Mouse (Mus musculus) liver (tissue): ENCODE data around the gene Rasgef1b.
"Not testable (repeated sequence)": the region's sequence is repeated elsewhere in the genome, so short reads cannot be mapped to it uniquely, and the experiment has no call there.

Experiments
- DNase-seq: peaks from one replicate; pipeline ENCODE4 v3.0.0-alpha.2; 2020; ENCODE audit warnings: mixed read lengths

Gene Rasgef1b

DNA sequence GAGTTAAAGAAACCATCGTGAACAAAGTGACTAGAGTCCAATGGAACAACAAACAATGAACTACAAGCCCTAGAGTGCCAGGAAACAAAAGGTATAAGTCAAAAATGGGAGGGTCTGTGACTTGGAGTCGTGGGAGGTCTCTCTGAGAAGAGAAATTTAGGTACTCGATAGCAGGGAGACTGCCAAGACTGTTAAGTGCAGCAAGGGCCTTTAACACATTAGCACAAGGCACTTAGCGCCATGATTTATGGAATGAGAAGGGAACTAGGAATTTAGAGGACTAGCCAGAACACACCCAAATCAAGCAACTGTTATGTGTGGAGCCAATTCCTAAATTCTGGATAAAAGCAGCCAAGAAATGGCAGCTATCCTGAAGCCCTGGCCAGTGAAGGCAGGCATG is 490.7 kb downstream of the Rasgef1b start:
- no peak for DNase-seq

DNA sequence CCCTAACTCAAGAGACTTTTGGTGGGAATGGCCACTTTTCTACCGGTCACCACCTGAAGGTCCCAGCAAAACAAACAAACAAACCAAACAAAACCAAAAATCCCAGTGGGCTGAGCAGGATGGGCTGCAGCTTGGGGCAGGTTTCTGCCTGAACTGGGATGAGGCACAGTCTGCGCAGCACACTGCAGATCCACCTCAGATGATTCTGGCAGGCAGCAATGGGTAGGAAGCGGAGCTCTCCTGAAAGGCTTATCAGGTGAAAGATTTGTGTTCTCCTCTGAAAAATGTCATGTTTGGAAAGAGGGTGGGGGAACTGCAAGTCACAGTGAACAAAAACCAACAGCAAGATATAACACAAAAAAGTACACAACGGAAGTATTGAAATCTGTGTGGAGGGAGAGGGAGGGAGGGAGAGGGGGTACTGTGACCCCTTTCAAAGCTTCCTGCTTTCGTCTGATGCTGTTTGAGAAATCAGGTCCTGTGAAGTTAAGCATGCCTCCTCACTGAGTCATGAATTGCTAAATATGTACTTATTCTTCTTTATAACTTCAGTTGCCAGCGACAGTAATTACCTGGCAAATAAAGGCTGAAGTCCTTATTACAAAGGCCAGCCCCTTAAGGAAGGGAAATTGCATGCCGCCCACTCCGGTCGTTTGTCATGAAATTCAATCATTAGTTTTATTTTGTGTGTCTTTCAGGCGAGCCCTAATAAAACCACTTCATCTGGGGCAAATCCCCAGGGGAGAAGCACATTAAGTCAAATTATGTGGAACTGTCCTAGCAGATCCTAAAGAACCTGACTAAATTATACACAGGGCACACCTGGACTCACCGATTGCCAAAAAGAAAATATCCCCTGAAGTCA is 491.7 kb downstream of the Rasgef1b start:
- DNase-seq, result no peak

- DNase-seq, result no peak
Observed at GRCm38 (mm10) chr5:99236431-99236830, 492.4 kb downstream of the Rasgef1b start.

DNA sequence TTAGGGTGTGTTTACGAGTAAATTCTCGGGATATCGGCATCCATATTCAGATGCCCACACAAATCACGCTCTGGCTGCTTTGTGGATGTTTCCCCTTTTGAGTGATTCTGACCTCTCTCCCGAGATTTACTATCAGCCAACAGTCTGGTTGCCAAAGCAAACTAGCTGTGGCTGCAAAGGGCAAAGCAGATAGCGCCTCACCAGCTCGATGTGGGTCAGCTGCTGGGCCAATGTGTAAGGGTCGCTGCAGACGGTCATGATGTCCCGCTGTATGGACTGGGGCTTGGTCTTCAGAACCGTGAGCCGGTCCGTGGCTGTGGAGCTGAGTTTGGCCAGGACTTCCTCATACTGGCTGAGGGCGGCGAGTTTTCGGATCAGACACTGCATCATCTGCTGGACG is 494.6 kb downstream of the Rasgef1b start:
- DNase-seq, result no peak

DNA sequence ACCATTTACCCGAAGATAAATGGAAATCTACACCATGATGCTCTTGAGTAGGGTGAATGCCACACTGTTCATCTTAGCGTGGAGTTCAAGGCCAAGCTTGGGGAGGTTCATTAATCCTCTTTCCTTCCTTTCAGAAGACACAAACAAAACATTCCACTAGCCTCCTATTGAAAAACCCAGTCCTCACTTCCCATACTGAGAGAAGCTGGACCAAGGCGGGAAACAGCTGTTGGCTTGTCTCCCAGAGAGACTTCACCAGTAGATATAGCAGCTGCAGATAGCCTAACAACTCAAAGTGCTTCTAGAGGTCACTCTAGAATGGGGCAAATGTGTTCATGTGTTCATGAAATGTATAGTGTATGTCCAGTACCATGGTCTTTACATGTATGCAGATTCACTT is 495.7 kb downstream of the Rasgef1b start:
- no peak for DNase-seq

- no peak for DNase-seq
Observed at GRCm38 (mm10) chr5:99232410-99232809, 496.5 kb downstream of the Rasgef1b start.

DNA sequence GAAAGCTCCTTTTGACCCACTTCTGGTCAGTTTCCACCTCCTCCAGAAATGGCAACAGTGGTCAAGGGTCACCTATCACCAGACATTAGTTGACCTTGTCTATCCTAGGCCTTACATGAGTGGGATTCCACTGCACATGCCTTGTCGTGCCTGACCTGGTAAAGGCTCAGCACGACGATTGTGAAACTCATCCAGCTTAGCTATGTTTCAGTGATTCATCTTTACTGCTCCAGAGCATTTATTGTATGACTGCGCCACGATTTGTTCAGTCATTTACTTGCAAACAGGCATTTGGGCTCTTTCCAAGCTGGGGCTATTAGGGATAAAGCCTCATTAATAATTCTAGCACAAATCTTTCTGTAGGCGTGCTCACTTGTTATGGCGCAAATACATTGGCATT is 498.4 kb downstream of the Rasgef1b start:
- DNase-seq, result no peak

GRCm38 (mm10) chr5:99227361-99227760 is 501.5 kb downstream of the Rasgef1b start:
- no peak for DNase-seq

- DNase-seq, result no peak
Observed at GRCm38 (mm10) chr5:99224571-99225011, 504.3 kb downstream of the Rasgef1b start.

DNA sequence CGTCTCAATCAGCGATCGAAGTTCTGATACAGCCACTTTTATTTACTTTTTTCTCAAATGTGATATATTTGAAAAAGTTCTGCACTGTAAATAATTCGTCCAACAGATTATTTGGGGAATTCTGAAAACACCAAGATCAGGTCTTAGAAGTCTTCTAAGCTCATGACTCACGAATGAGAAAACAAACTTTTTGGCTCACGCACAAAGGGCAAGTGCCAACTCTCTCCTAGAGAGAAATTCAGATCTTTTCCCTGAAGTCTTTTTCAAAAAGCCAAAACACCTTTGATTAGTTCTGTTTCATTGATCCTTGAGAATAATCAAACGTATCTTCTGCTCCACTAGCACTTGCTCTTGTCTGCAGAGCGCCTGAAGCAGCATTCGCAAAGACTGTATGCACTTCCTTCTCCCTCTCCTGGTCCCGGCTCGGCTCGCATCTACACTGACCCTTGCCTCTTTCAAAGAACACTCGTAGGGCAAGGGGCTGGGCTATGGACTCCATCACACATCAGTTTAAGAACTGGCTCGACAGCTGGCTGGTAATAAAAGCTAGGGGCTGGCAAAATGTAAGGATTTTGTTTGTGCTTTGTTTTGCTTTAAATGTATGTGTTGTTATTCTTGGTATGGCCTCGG is 504.9 kb downstream of the Rasgef1b start:
- no peak for DNase-seq

DNA sequence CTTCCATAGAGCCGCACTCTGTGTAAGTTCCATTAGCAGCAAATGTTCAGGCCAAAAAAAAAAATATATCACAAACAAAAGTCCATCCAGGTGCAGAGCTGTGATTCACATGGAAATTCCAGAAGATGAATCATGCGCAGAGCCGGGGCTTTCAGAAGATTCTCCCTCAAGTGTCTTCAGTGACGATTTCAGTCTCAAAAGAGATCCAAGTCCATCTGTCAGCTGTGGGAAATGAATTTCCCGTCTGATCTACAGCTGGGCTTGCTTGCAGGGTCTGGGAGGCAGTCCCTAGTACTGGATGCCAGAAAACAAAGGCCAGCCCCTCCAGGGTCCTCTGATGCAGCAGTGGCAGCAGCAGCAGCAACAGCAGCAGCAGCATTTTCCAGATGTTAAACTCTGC is 510.5 kb downstream of the Rasgef1b start:
- DNase-seq, result no peak

DNA sequence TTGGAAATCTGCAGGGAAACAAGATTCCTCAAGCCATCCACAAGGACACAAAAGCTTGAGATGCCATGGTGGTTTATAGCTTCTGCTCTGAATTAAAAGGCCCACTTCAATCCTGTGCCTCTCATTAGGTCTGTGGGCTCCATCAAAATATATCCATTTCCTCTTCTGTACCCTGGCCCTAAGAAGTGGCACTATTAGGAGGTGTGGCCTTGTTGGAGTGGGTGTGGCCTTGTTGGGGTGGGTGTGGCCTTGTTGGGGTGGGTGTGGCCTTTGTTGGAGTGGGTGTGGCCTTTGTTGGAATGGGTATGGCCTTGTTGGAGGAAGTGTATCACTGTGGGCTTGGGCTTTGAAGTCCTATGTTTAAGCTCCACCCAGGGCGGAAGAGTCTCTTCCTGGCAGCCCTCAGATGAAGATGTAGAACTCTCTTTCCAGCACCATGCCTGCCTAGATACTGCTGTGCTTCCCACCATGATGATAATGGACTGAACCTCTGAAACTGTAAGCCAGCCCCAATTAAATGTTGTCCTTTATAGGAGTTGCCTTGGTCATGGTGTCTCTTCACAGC is 512.2 kb downstream of the Rasgef1b start:
- not testable (repeated sequence) for DNase-seq

DNA sequence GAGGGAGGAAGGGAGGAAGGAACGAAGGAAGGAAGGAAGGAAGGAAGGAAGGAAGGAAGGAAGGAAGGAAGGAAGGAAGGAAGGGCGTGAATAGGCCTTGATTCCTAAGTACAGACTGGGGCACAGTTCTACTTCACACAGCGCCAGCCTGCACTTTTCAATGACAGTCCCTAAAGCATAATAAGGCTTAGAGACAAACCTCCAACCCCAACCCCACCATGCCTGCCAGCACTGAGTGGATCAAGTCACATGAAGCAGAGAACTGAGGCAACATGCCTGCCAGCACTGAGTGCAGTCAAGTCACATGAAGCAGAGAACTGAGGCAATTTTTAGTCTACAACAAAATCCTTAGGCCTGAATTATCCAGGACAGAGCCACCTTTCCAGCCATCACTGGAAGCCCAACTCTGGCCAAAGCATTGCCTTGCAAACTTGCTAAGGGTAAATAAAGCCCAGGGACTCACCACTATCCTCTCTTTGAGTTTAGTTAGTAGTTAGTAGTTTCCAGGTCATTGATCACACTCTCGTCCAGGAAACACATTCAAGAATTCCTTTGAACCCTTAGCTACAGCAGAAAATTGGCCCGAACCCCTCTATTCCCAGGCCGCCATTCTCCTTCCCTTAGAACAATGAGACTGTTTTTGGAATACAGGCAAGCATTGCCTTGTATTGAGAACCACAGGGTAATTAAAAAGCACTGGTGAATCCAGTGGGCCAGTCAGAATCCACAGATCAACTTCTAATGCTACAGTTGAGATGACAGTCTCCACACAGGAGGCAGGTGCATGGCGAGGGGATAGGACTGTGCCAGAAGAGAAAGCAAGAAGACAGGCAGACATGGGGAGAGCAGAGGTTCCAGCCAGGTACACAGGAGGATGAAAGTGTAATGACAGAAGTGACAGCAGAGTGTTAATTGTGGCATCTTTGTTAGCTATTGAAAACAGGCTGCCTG is 513.4 kb downstream of the Rasgef1b start:
- DNase-seq, result no peak

DNA sequence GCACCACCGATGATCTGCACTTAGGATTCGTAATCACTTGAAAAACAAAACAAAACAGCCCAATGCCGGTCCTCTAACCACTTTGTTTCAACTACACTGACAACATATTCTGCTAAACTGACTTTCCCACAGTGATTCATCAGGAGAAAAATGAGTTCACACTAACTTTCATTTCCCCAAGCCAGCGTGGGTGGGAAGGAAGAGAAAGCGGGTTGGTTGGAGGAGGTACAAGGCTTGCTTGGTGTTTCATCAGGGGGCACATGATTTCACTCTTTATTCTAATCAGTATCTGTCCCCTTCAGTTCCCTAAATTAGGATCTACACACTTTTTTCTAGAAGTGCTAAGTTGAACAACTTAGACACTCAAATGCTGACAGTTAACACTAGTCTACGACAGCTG is 514.5 kb downstream of the Rasgef1b start:
- no peak for DNase-seq

- DNase-seq, result no peak
Observed at GRCm38 (mm10) chr5:99213211-99213610, 515.7 kb downstream of the Rasgef1b start.

- DNase-seq, result no peak
Observed at GRCm38 (mm10) chr5:99203475-99203874, 525.4 kb downstream of the Rasgef1b start.

- DNase-seq, result peak; percentile 10
Observed at GRCm38 (mm10) chr5:99202074-99202837, 526.6 kb downstream of the Rasgef1b start.

GRCm38 (mm10) chr5:99195436-99195835 is 533.4 kb downstream of the Rasgef1b start:
- DNase-seq, result no peak

- no peak for DNase-seq
Observed at GRCm38 (mm10) chr5:99190941-99191800, 537.7 kb downstream of the Rasgef1b start.

GRCm38 (mm10) chr5:99183637-99184036 is 545.2 kb downstream of the Rasgef1b start:
- no peak for DNase-seq
